ENCODE assay signal across 7 mouse cellular contexts in genomic region chr17:26095121-26095740, GRCm38 (mm10). TPM values are rescaled to one million over a fixed set of nuclear protein-coding genes. Genes with fewer than 3 reads are reported as not detected.
DNase-seq lines count a peak whose midpoint lies in the region; ATAC-seq lines count a peak whose summit lies in the region.

Gene Nme4, minus strand, starts transcription at chr17:26095602.

- no peaks in the 10 kb centered on the region for H3K9me3 ChIP-seq in forebrain, embryonic 15.5 days
- H3K9me3 ChIP-seq in hindbrain, embryonic 15.5 days = no peaks in the 10 kb centered on the region

- ATAC-seq in forebrain, embryonic 15.5 days (replicated peaks) = peak; percentile 86
- peak; percentile 75 for ATAC-seq in hindbrain, embryonic 15.5 days (ENCODE audit: low FRiP score, low read depth)
- ATAC-seq in megakaryocyte progenitor cell, adult 5-6 weeks (replicated peaks; ENCODE audit: poor library complexity) = peak; percentile 93

- DNase-seq in adipocyte (ENCODE audit: low spot score) = peak; percentile 26
- peak; percentile 72 for DNase-seq in cerebellum, adult 11-12 months
- peak; percentile 43 to 46 for DNase-seq in left cerebral cortex, adult 8-10 months (ENCODE audit: low spot score in 2 of 2)
- peak; percentile 55 for DNase-seq in right cerebral cortex, postnatal 36 days (ENCODE audit: low spot score in 2 of 2)

- peaks cover 13% of the 10 kb centered on the region for H3K4me1 ChIP-seq in forebrain, embryonic 15.5 days
- H3K4me1 ChIP-seq in hindbrain, embryonic 15.5 days (replicated peaks) = peaks cover 9% of the 10 kb centered on the region; the same call in 1 of the 2 replicates

- H3K27me3 ChIP-seq in forebrain, embryonic 15.5 days = no peaks in the 10 kb centered on the region
- H3K27me3 ChIP-seq in hindbrain, embryonic 15.5 days = no peaks in the 10 kb centered on the region

- peak within 1 kb of the TSS; percentile 81 for H3K4me2 ChIP-seq in forebrain, embryonic 15.5 days (replicated peaks)
- peak within 1 kb of the TSS; percentile 76 for H3K4me2 ChIP-seq in hindbrain, embryonic 15.5 days

- no peaks in the 10 kb centered on the region for H3K36me3 ChIP-seq in forebrain, embryonic 15.5 days
- no peaks in the 10 kb centered on the region for H3K36me3 ChIP-seq in hindbrain, embryonic 15.5 days

- peak within 1 kb of the TSS; percentile 58 for H3K4me3 ChIP-seq in forebrain, embryonic 15.5 days
- H3K4me3 ChIP-seq in hindbrain, embryonic 15.5 days = peak within 1 kb of the TSS; percentile 51

- peak within 1 kb of the TSS; percentile 63 for H3K27ac ChIP-seq in forebrain, embryonic 15.5 days (replicated peaks)
- H3K27ac ChIP-seq in hindbrain, embryonic 15.5 days (replicated peaks) = peak within 1 kb of the TSS; percentile 30; the same call in 1 of the 2 replicates

- 3% methylated on average over 47 of the region's 47 CpGs for WGBS in forebrain, embryonic 15.5 days
- 2% methylated on average over 47 of the region's 47 CpGs for WGBS in hindbrain, embryonic 15.5 days

- peak within 1 kb of the TSS; percentile 72 for H3K9ac ChIP-seq in forebrain, embryonic 15.5 days (replicated peaks)
- peak within 1 kb of the TSS; percentile 58 for H3K9ac ChIP-seq in hindbrain, embryonic 15.5 days

RNA-seq across cellular contexts. Expression of gene Nme4, which starts in this region (rescaled TPM):
- polyA plus RNA-seq in forebrain, embryonic 15.5 days (2015; fragmentation: Nextera tagmentation; extraction: Ambion mirVana) = 37.1 and 40.7 TPM in 2 replicates
- 24.3 and 25.1 TPM in 2 replicates for polyA plus RNA-seq in hindbrain, embryonic 15.5 days (2015; fragmentation: Nextera tagmentation; extraction: Ambion mirVana)
- total RNA-seq in left cerebral cortex, adult 8-10 months (2022) = 1 to 10 TPM; 2.9 to 5.5 (median 4.6) TPM
- 46.5 and 47.1 TPM in 2 replicates for total RNA-seq in megakaryocyte progenitor cell, adult 5-6 weeks (2015)
- total RNA-seq in megakaryocyte progenitor cell, adult 5-6 weeks (2017) = 42.7 and 45.4 TPM in 2 replicates

Comparison
In these comparisons a context has a peak if more than half of its experiments do, and no peak if none do; other contexts are left out.
1. Peak in every context shown above with its lines: DNase-seq, ATAC-seq, H3K4me3 ChIP-seq and H3K27ac ChIP-seq.
2. RNA of gene Nme4 (total RNA-seq): 42.7 to 47.1 TPM in megakaryocyte progenitor cell, adult 5-6 weeks; 2.9 to 5.5 TPM in left cerebral cortex, adult 8-10 months; every median in the first group is over 4 times any median in the second.